Mouse (Mus musculus) testis, adult 10 weeks (tissue): ENCODE data around the gene Gm3149. TPM values are rescaled to one million over a fixed set of nuclear protein-coding genes. Genes with fewer than 3 reads are reported as not detected.

Source experiments
- polyA plus RNA-seq: library from polyadenylated mRNA; stranded (reverse); fragments of 350-450 nt; fragmentation: Illumina TruSeq; extraction: RNeasy Lipid Tissue Mini Kit (QIAGEN cat#74804); gene quantifications from one replicate; pipeline ENCODE4 v1.2.3, GENCODE M21; 2014; ENCODE audit warnings: low read depth, low replicate concordance

The Gm3149 gene
- 57.3 TPM for polyA plus RNA-seq

DNA sequence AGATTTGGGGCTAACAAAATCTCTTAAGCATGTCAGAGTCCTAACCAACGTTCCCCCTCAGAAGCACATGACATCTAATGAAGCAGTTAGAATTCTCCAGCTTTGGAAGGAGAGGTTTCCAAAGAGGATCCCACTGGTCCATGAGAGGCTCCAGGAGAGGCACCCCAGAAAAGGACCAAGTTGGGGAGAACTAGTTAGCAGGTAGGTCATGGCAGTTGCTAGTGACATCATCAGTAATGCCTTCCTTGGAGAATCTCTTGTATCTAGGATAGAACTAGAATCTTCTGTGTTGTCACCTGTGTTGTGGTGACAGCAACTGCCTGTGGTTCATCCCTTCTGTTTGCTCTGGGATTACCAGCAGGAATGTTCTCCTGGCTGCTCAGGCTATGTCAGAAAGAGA, at the start of gene Gm3149:
Gm3149 (plus strand) TSS at position 301 of the 400 bp plus-strand sequence.

DNA sequence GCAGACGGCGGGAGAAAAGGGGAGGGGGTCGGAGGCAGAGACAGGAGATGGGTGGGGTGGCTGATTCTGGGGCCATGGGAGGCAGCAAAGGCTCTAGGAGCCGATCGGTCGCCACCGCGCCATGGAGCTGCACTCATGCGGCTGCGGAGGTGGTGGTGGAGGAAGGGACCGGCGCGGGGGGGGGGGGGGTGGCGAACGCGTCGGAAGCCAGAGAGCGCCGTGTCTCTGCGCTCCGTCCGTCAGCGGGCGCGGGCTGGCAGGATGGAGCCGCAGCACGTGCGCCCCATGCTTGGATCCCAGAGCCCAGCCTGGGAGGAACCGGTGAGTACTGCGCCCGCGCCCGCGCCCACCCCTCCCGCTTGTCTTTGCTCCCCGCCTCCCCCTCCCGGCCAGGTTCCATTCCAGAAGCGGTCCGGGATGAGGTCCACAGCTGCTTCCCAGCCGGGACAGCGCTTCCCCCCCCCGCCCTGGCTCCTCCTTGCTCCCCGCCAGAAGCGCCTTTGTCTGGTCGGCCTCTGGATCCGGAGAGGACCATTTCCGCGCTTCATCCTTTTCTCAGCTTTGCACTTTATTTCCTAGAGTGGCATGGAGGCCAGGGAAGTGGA, 17.5 kb downstream of the Gm3149 start, which contains the start of gene 2610042L04Rik:
2610042L04Rik (plus strand) TSS at position 288 of the 605 bp plus-strand sequence.

Other genes with a start within 250 kb of the Gm3149 start
- 4.7 TPM for gene Gm3115, start 233.2 kb upstream of the Gm3149 start, polyA plus RNA-seq
- 6.8 TPM for gene Gm8108, start 206.8 kb upstream of the Gm3149 start, polyA plus RNA-seq
- 8.5 TPM for gene Gm3127, start 152.3 kb upstream of the Gm3149 start, polyA plus RNA-seq
- gene Gm2974, start 134.7 kb upstream of the Gm3149 start, polyA plus RNA-seq: 4.1 TPM
- 3.0 TPM for gene Gm3138, start 67.7 kb upstream of the Gm3149 start, polyA plus RNA-seq
- gene 2610042L04Rik, start 17.5 kb downstream of the Gm3149 start, polyA plus RNA-seq: 2.1 TPM
- 0.50 TPM for gene Gm3159, start 80.2 kb downstream of the Gm3149 start, polyA plus RNA-seq
- 2.3 TPM for gene Gm3164, start 98.2 kb downstream of the Gm3149 start, polyA plus RNA-seq
- 3.7 TPM for gene Gm3173, start 113.7 kb downstream of the Gm3149 start, polyA plus RNA-seq
- 113 TPM for gene Gm3182, start 164.5 kb downstream of the Gm3149 start, polyA plus RNA-seq
- gene Gm3047, start 238.1 kb downstream of the Gm3149 start, polyA plus RNA-seq: not detected